Mouse (Mus musculus): ENCODE data around the gene Pcdh19. TPM values are rescaled to one million over a fixed set of nuclear protein-coding genes. Genes with fewer than 3 reads are reported as not detected.

Gene Pcdh19
- polyA plus RNA-seq, 1 experiment from 2014 or later, result 21.6 TPM

DNA sequence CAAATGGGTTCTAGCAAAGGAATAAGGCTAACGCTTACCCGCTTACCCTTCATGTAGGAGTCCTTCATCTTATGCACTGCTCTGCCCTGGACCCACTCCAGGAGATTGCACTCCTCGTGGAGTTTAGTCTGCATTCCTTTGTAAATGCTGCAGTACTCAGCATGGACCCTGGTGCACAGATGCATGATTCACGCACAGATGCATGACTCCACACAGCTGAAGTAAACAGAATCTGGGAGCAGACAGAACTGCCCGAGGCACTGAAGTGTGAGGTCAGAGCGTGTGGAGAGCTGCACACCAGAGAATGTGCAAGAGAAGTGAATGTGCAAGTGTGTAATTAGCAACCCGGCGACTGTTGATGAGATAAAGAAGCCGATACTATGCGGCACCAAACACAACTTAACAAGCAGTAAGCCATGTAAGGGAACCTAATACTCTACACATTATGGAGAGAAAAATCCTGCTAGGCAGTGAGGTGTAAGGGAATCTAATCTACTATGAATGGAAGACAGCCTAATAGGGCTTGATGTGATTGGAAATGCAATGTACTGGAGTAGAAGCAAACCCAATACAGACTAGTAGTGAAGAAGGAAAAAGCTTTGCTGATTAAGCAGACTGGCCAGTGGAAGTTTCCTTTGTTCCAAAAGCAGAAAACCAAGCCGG is 32.8 kb downstream of the Pcdh19 start:
- WGBS, result 34% methylated on average over 11 of the region's 11 CpGs
- H3K4me3 ChIP-seq (replicated peaks), result no peak overlapping the region
- no peak overlapping the region for H3K4me2 ChIP-seq
- H3K27me3 ChIP-seq, result peaks cover 7% of the 10 kb centered on the region
- peaks cover 12% of the 10 kb centered on the region for H3K4me1 ChIP-seq
- ATAC-seq (ENCODE audit: low FRiP score), result peak; percentile 85
- H3K9me3 ChIP-seq, result no peaks in the 10 kb centered on the region
- no peaks in the 10 kb centered on the region for H3K36me3 ChIP-seq (replicated peaks)
- no peak overlapping the region for H3K9ac ChIP-seq
- H3K27ac ChIP-seq, result peak overlapping the region; percentile 57

DNA sequence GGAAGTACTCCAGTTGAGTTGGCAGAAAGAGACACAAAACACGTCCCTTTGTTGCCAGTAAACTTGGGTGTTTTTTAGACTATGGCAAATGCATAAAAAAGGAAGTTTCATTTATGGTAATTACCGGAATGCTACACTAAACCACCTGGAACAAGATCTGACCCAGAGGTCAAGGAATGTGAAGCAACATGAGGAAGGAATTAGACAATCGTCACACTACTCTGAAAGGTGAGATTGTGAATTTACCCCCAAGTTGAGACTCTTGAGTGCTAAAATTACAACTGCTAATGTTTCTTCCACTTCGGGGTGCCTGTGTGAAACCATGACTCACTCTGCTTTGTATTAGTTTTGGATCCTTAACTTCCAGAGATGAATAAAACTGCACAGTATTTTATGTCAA is 33.6 kb downstream of the Pcdh19 start:
- H3K4me1 ChIP-seq, result peaks cover 12% of the 10 kb centered on the region
- H3K4me2 ChIP-seq, result no peak overlapping the region
- H3K27me3 ChIP-seq, result peaks cover 7% of the 10 kb centered on the region
- WGBS, result 52% methylated on average over 4 of the region's 4 CpGs
- no peak for ATAC-seq (ENCODE audit: low FRiP score)
- H3K36me3 ChIP-seq (replicated peaks), result no peaks in the 10 kb centered on the region
- no peak overlapping the region for H3K27ac ChIP-seq
- no peak overlapping the region for H3K4me3 ChIP-seq (replicated peaks)
- H3K9me3 ChIP-seq, result no peaks in the 10 kb centered on the region
- no peak overlapping the region for H3K9ac ChIP-seq

DNA sequence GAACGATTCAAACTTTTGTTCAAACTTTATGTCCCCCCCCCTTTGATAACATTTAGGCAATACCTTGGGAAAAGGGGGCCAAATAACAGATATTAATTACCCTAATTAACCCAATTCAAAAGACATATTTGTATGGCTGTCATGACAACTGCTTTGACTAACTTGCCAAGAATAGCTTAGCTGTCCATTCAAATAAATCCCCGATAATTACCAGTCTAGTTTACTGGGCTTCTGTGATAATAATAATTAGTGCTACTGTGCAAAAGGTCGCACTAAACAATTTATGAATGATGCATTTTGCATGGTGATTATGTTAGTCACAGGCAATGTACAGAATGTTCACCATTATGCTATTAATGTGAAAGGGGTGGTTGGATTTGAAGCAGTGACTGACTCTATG is 35.7 kb downstream of the Pcdh19 start:
- 37% methylated on average over 3 of the region's 3 CpGs for WGBS
- H3K27ac ChIP-seq, result no peak overlapping the region
- H3K4me3 ChIP-seq (replicated peaks), result no peak overlapping the region
- peaks cover 12% of the 10 kb centered on the region for H3K4me1 ChIP-seq
- no peaks in the 10 kb centered on the region for H3K9me3 ChIP-seq
- H3K36me3 ChIP-seq (replicated peaks), result no peaks in the 10 kb centered on the region
- H3K9ac ChIP-seq, result no peak overlapping the region
- peaks cover 7% of the 10 kb centered on the region for H3K27me3 ChIP-seq
- peak; percentile 52 for ATAC-seq (ENCODE audit: low FRiP score)
- H3K4me2 ChIP-seq, result no peak overlapping the region

DNA sequence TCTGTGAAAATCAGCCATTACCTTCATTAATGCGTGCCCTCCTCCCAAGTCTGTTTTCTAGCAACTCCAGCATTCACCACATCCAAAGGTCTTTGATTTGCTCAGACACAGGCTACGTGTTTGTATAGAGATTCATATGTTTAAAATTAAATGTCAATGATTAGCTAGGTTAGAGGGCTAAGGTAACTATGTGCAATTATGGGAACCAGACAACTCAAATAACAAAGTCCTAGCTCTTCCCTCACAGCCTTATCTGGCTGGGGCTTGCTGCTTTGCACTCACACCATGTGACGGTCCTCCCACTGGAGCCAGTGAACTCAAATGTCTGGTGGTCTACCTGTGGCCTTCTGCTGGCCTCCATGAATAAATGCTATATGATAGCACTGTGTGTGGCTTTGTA is 38.4 kb downstream of the Pcdh19 start:
- no peak overlapping the region for H3K4me2 ChIP-seq
- H3K36me3 ChIP-seq (replicated peaks), result no peaks in the 10 kb centered on the region
- H3K27me3 ChIP-seq, result 0 out of 2 replicates have a peak, but pooled peaks cover 3% of the 10 kb centered on the region
- H3K4me3 ChIP-seq (replicated peaks), result no peak overlapping the region
- H3K27ac ChIP-seq, result no peak overlapping the region
- no peaks in the 10 kb centered on the region for H3K9me3 ChIP-seq
- WGBS, result 78% methylated on average over 3 of the region's 3 CpGs
- H3K9ac ChIP-seq, result no peak overlapping the region
- no peaks in the 10 kb centered on the region; the same call in 1 of the 2 replicates for H3K4me1 ChIP-seq
- ATAC-seq (ENCODE audit: low FRiP score), result no peak

DNA sequence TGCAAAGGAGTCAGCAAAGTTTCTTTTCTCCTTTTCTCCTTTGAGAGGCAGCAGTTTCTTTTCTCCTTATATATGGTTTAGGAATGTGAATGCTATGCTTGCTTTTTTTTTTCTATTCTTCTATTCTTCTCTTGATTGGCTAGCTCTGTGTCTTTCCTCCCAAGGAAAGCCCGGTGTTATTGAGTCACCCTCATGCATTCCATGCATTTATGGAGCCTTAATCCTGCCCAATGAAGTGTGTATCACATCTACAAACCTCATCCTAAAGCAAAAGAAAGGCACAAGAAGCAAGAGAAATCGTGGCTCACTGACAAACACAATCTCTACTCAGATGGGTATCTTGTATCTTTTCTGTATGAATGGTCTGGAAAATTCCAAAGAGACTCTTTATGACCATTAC is 41.0 kb downstream of the Pcdh19 start:
- Histone ChIP-seq H3K36me3 (replicated peaks) (no peaks in the 10 kb centered on the region), H3K27ac (no peak overlapping the region), H3K4me2 (no peak overlapping the region), H3K4me3 (replicated peaks) (no peak overlapping the region), H3K4me1 (no peaks in the 10 kb centered on the region), H3K27me3 (0 out of 2 replicates have a peak, but pooled peaks cover 6% of the 10 kb centered on the region), H3K9ac (no peak overlapping the region), H3K9me3 (no peaks in the 10 kb centered on the region)
- no peak for ATAC-seq (ENCODE audit: low FRiP score)
- 30% methylated on average over 2 of the region's 2 CpGs for WGBS

DNA sequence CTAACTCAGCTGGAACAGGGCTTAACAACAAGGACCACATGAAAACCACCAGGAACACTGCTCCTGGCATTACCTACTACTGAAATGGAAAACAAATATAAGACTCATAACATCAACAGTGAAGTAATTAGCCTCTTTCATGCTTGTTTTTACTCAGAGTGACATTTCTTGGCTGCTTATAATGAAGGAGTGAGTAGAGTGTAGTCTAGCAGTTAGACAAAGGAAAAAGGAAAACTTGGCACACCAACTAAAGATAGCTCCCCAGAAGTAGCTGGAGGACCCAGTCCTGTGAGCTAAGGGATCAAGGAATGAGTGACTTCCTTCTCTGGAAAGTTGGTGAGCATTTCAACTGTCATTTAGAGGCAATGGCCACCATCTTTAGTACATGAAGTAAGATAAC is 49.3 kb downstream of the Pcdh19 start:
- H3K9me3 ChIP-seq, result no peaks in the 10 kb centered on the region
- H3K4me1 ChIP-seq, result no peaks in the 10 kb centered on the region
- no peaks in the 10 kb centered on the region for H3K36me3 ChIP-seq (replicated peaks)
- no peak for ATAC-seq (ENCODE audit: low FRiP score)
- H3K27ac ChIP-seq, result no peak overlapping the region
- peaks cover 2% of the 10 kb centered on the region; the same call in 1 of the 2 replicates for H3K27me3 ChIP-seq
- no peak overlapping the region for H3K4me3 ChIP-seq (replicated peaks)
- no peak overlapping the region for H3K9ac ChIP-seq
- H3K4me2 ChIP-seq, result no peak overlapping the region

DNA sequence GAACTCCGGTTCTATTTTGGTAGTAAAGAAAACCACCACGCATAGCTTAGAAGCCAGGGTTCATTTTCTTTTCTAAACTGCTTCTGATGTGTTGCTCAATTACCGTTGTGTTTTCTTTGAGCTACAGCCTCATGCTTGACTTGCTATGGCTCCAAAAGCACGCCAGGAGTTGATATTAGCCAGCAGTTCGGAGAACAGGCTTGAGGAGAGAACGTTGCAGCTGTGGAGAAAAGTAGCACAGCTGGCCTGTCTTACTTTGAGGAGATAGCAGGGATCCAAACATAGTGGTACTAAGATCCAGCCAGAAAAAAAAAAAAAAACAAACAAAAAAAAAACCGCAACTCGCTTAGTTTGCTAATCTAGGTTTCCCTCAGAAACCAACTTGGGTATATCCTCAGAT is 59.2 kb downstream of the Pcdh19 start:
- WGBS, result 77% methylated on average over 8 of the region's 8 CpGs
- H3K27me3 ChIP-seq, result peaks cover 4% of the 10 kb centered on the region; the same call in 1 of the 2 replicates
- H3K9ac ChIP-seq, result no peak overlapping the region
- no peaks in the 10 kb centered on the region for H3K4me1 ChIP-seq
- no peak overlapping the region for H3K4me3 ChIP-seq (replicated peaks)
- no peak for ATAC-seq (ENCODE audit: low FRiP score)
- no peaks in the 10 kb centered on the region for H3K9me3 ChIP-seq
- no peak overlapping the region for H3K4me2 ChIP-seq
- H3K27ac ChIP-seq, result no peak overlapping the region
- H3K36me3 ChIP-seq (replicated peaks), result no peaks in the 10 kb centered on the region

DNA sequence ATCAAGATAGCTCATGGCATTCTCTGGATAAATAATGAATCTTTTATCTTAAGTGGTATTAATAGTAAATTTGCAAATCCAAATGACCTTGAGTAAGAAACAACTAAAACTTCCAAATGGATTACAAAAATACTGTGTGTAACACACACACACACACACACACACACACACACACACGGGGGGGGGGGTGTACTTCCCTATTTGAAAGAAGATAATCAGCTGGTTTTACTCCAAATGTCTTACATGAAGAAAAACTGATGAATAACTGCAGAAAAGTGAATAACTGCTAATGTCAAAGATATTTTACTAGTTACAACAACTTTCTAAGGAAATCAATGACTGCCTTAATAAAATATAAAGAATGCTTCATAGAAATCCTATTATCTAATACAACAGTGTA is 70.6 kb downstream of the Pcdh19 start:
- WGBS, result 28% methylated on average over 1 of the region's 1 CpGs
- H3K9me3 ChIP-seq, result no peaks in the 10 kb centered on the region
- no peak for ATAC-seq (ENCODE audit: low FRiP score)

DNA sequence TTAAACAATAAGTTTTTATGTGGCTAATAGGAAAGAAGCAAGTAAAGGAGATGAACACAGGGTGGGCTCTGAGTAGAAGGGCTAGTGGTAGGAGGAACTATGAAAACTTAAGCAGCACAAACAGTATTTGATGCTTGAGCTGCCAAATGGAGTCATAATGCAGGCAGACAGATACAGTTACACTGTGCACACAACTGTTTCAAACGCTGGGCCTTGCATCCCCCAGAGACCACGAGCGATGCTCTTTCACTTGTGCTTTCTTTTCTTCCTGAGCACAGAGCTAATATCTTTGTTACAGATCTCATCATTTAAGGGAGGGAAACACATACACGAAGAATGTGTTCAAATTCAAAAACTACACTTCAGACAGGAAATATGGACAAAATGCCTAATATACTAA is 83.0 kb downstream of the Pcdh19 start:
- no peak overlapping the region for H3K4me3 ChIP-seq (replicated peaks)
- H3K4me1 ChIP-seq, result no peaks in the 10 kb centered on the region
- no peak overlapping the region for H3K4me2 ChIP-seq
- 0 out of 2 replicates have a peak, but pooled peaks cover 5% of the 10 kb centered on the region for H3K27me3 ChIP-seq
- H3K9ac ChIP-seq, result no peak overlapping the region
- no peaks in the 10 kb centered on the region for H3K9me3 ChIP-seq
- WGBS, result 66% methylated on average over 4 of the region's 4 CpGs
- H3K36me3 ChIP-seq (replicated peaks), result no peaks in the 10 kb centered on the region
- no peak overlapping the region for H3K27ac ChIP-seq
- ATAC-seq (ENCODE audit: low FRiP score), result no peak

More for the DNA sequence above, 70.6 kb downstream of the Pcdh19 start:
- H3K4me3 ChIP-seq (replicated peaks), result no peak overlapping the region
- H3K36me3 ChIP-seq (replicated peaks), result no peaks in the 10 kb centered on the region
- no peaks in the 10 kb centered on the region for H3K4me1 ChIP-seq
- H3K9ac ChIP-seq, result no peak overlapping the region
- no peak overlapping the region for H3K27ac ChIP-seq
- H3K4me2 ChIP-seq, result no peak overlapping the region
- H3K27me3 ChIP-seq, result no peaks in the 10 kb centered on the region

DNA sequence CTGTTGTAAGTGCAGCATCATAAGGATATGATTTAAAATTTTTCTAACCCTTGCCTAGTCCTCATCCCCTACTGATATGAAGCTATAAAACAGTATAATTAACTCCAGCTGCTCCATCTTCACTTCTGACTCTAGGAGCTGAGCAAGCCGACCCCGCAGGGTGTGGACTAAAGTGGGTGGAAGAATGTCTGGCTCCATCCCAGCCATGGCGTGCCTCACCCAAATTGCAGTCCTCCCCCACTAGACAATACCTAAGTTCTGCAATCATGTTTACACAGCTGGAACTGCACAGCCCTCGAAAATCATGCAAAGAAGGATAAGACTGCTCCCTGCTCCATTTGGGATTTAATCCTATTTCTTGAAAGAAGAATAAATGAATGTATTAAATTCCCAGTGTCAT is 84.5 kb downstream of the Pcdh19 start:
- Histone ChIP-seq H3K27me3 (0 out of 2 replicates have a peak, but pooled peaks cover 5% of the 10 kb centered on the region), H3K27ac (no peak overlapping the region), H3K4me2 (no peak overlapping the region), H3K4me1 (no peaks in the 10 kb centered on the region), H3K4me3 (replicated peaks) (no peak overlapping the region), H3K36me3 (replicated peaks) (no peaks in the 10 kb centered on the region), H3K9ac (no peak overlapping the region), H3K9me3 (no peaks in the 10 kb centered on the region)
- peak; percentile 51; the same call in 1 of the 2 replicates for ATAC-seq (ENCODE audit: low FRiP score)
- 55% methylated on average over 4 of the region's 4 CpGs for WGBS

DNA sequence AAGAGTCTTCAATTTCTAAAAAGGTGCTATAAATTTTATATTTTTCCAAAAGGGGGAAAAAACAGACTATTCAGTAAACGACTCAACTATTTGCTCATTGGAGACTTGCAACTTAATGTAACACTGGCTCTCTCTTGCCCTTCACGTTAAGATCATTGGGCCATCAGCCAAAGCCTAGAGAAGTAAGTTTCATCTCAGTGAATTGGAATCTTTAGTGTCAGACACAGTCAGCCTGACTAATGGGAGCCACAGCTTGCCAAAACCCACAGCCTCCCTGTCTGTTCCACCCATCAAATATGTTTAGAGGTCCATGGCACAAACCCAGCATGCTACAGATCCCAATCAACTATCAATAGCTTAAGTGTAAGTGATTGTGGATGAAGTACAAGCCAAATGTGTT is 86.7 kb downstream of the Pcdh19 start:
- no peak overlapping the region for H3K4me3 ChIP-seq (replicated peaks)
- no peak overlapping the region for H3K9ac ChIP-seq
- no peak for ATAC-seq (ENCODE audit: low FRiP score)
- H3K4me1 ChIP-seq, result no peaks in the 10 kb centered on the region
- H3K27me3 ChIP-seq, result 0 out of 2 replicates have a peak, but pooled peaks cover 5% of the 10 kb centered on the region
- H3K27ac ChIP-seq, result no peak overlapping the region
- no peak overlapping the region for H3K4me2 ChIP-seq
- no peaks in the 10 kb centered on the region for H3K36me3 ChIP-seq (replicated peaks)
- no peaks in the 10 kb centered on the region for H3K9me3 ChIP-seq
- 77% methylated on average over 2 of the region's 2 CpGs for WGBS

DNA sequence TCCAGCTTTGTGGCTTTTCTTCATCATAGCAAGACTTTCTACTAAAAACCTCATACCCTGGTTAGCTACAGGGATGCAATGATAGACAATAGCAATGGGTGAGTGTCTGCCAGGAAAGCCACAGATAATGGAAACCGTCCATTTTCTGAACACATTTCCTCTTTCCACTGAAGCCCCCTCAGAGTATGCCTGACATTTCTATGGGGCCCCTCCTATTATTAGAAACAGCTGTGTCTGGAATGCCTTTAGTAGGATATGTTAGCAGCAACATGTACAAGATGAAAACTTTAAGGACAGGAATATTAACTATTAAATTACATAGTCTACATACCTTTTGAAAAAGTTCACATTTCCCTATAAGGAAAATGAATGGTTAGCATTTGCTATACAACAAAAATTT is 87.1 kb downstream of the Pcdh19 start:
- no peaks in the 10 kb centered on the region for H3K9me3 ChIP-seq
- 75% methylated on average over 1 of the region's 1 CpGs for WGBS
- H3K27me3 ChIP-seq, result 0 out of 2 replicates have a peak, but pooled peaks cover 5% of the 10 kb centered on the region
- no peaks in the 10 kb centered on the region for H3K36me3 ChIP-seq (replicated peaks)
- H3K4me1 ChIP-seq, result no peaks in the 10 kb centered on the region
- no peak overlapping the region for H3K27ac ChIP-seq
- no peak for ATAC-seq (ENCODE audit: low FRiP score)
- no peak overlapping the region for H3K4me3 ChIP-seq (replicated peaks)
- no peak overlapping the region for H3K4me2 ChIP-seq
- no peak overlapping the region for H3K9ac ChIP-seq

DNA sequence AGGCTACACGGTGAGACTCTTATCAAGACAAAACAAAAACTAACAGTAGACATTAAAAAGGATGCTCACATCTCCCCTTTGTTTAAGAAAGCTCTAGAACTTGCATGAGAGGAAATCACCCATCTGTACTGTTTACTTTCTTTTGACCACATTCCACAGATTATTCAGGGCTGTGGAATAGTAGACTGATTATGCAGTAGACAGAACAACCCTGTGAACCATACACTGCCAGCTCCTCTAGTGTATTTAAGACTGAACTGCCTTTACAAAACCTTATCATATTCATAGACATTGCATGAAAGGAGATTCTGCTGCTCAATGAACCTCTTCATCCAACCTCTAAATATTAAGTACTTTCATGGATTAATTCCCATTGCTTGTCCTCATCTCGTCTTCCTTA is 87.6 kb downstream of the Pcdh19 start:
- H3K36me3 ChIP-seq (replicated peaks), result no peaks in the 10 kb centered on the region
- no peaks in the 10 kb centered on the region for H3K9me3 ChIP-seq
- no peak overlapping the region for H3K27ac ChIP-seq
- H3K4me2 ChIP-seq, result no peak overlapping the region
- no peak for ATAC-seq (ENCODE audit: low FRiP score)
- 76% methylated on average over 2 of the region's 2 CpGs for WGBS
- H3K4me3 ChIP-seq (replicated peaks), result no peak overlapping the region
- H3K4me1 ChIP-seq, result no peaks in the 10 kb centered on the region
- H3K9ac ChIP-seq, result no peak overlapping the region
- 0 out of 2 replicates have a peak, but pooled peaks cover 5% of the 10 kb centered on the region for H3K27me3 ChIP-seq

Measured in forebrain, embryonic 12.5 days (tissue).